Mouse (Mus musculus): ENCODE results near the gene Plbd1.
A peak's percentile ranks its signal among the peaks of the same experiment; 100 is the strongest.

Plbd1 gene

GRCm38 (mm10) chr6:136653331-136653730, 8.4 kb downstream of the Plbd1 start:
- DNase-seq (ENCODE audit: low read depth, low spot score) = no peak

- no peak for DNase-seq (ENCODE audit: low read depth, low spot score)
Measured at GRCm38 (mm10) chr6:136650664-136651063, 11.1 kb downstream of the Plbd1 start.

GRCm38 (mm10) chr6:136647455-136647861, 14.3 kb downstream of the Plbd1 start:
- DNase-seq (ENCODE audit: low read depth, low spot score) = no peak

GRCm38 (mm10) chr6:136646207-136646606, 15.5 kb downstream of the Plbd1 start:
- DNase-seq (ENCODE audit: low read depth, low spot score) = no peak

- DNase-seq (ENCODE audit: low read depth, low spot score) = no peak
Measured at GRCm38 (mm10) chr6:136645754-136646153, 16.0 kb downstream of the Plbd1 start.

GRCm38 (mm10) chr6:136644171-136644570, 17.6 kb downstream of the Plbd1 start:
- DNase-seq (ENCODE audit: low read depth, low spot score) = no peak

GRCm38 (mm10) chr6:136634982-136635381, 26.7 kb downstream of the Plbd1 start:
- no peak for DNase-seq (ENCODE audit: low read depth, low spot score)

- DNase-seq (ENCODE audit: low read depth, low spot score) = no peak
Measured at GRCm38 (mm10) chr6:136633719-136634118, 28.0 kb downstream of the Plbd1 start.

- DNase-seq (ENCODE audit: low read depth, low spot score) = no peak
Measured at GRCm38 (mm10) chr6:136633154-136633553, 28.6 kb downstream of the Plbd1 start.

GRCm38 (mm10) chr6:136631945-136632534, 29.7 kb downstream of the Plbd1 start:
- no peak for DNase-seq (ENCODE audit: low read depth, low spot score)

GRCm38 (mm10) chr6:136631519-136631918, 30.2 kb downstream of the Plbd1 start:
- DNase-seq (ENCODE audit: low read depth, low spot score) = no peak

GRCm38 (mm10) chr6:136629639-136630038, 32.1 kb downstream of the Plbd1 start:
- DNase-seq (ENCODE audit: low read depth, low spot score) = no peak

- DNase-seq (ENCODE audit: low read depth, low spot score) = no peak
Measured at GRCm38 (mm10) chr6:136625421-136625820, 36.3 kb downstream of the Plbd1 start.

GRCm38 (mm10) chr6:136620361-136621139, 41.2 kb downstream of the Plbd1 start:
- DNase-seq (ENCODE audit: low read depth, low spot score) = peak; percentile 88

- DNase-seq (ENCODE audit: low read depth, low spot score) = peak; percentile 13
Measured at GRCm38 (mm10) chr6:136614156-136614555, 47.6 kb downstream of the Plbd1 start.

- DNase-seq (ENCODE audit: low read depth, low spot score) = no peak
Measured at GRCm38 (mm10) chr6:136612312-136612711, 49.4 kb downstream of the Plbd1 start.

- no peak for DNase-seq (ENCODE audit: low read depth, low spot score)
Measured at GRCm38 (mm10) chr6:136611351-136612215, 50.1 kb downstream of the Plbd1 start.

- DNase-seq (ENCODE audit: low read depth, low spot score) = no peak
Measured at GRCm38 (mm10) chr6:136602601-136603000, 59.1 kb downstream of the Plbd1 start.

GRCm38 (mm10) chr6:136594541-136594940, 67.2 kb downstream of the Plbd1 start:
- no peak for DNase-seq (ENCODE audit: low read depth, low spot score)

GRCm38 (mm10) chr6:136590739-136591138, 71.0 kb downstream of the Plbd1 start:
- DNase-seq (ENCODE audit: low read depth, low spot score) = no peak

GRCm38 (mm10) chr6:136566002-136566401, 95.7 kb downstream of the Plbd1 start:
- no peak for DNase-seq (ENCODE audit: low read depth, low spot score)

Data from mesoderm, embryonic 11.5 days (tissue).